Mouse (Mus musculus) heart, postnatal 14 days (tissue): Measurements from ENCODE around the gene Immp2l. TPM values are rescaled to one million over a fixed set of nuclear protein-coding genes. Genes with fewer than 3 reads are reported as not detected.

Source experiments
- DNase-seq, 2 experiments: peaks; one replicate each; pipeline ENCODE4 v3.0.0; 2021 to 2022
- intact Hi-C: fragments of 180-260 bp; cut with DNase I; formaldehyde crosslinking; loops from one replicate; pipeline ENCODE4 v1.15.1; 2025
- total RNA-seq, 2 experiments: library from RNA; stranded (reverse); gene quantifications; 2 replicates each; pipeline ENCODE4 v1.2.3; 2021

Gene Immp2l
- total RNA-seq, 2 experiments from 2014 or later, result 8.2 to 9.9 TPM

DNA sequence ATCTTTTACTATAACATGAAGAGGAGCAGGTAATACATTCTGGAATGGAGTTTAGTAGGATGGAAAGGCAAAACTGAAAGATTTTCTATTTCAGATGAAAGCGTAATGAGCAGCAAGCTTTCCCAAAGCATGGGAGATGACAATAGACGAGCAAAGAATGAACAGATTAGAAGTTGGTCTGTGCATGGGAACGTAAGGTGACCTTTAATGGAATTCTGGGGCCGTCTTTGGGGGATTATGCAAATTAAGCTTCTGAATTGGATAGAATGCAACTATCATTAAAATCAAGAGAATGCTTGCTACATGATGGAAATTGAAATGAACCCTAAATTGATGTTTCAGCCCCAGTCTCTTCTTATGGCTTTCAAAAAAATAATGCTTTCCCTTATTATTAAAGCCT lies 619.4 kb downstream of the Immp2l start:
- DNase-seq, result no peak
- intact Hi-C loops, result no loop called here

DNA sequence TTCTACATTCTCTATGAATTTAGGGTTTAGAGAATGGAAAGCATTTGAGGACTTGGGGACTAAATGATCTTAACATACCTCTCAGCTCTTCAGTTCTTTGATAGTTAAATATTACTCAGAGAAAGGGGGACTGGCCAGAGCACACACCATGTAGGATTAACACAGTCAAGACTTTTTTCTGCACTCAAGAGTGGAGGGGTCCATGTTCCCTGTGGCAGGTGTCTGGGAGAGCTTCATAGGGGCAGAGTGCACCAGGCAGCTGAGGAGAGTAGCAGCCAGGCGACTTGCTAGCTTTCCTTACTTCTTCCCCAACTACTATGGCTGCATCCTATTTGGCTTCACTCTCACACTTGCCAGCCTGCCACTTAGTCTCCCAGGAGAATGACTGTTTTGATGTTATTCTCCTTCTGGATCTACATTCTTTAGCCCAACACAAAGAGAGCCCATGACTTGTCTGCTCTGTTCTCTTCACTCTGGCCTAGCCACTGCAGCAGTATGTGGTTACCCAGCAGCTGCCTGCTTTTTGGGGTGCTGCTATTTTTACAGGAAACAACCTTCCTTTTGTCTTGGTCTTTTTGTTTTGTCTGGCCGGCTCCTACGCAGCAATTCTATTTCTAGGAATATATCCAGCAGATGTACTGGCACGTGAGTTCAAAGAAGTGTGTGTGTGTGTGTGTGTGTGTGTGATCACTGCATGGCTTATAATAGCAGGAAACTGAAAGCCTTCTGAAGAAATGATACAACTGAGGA lies 621.1 kb downstream of the Immp2l start:
- DNase-seq, result no peak
- intact Hi-C loops, result no loop called here

DNA sequence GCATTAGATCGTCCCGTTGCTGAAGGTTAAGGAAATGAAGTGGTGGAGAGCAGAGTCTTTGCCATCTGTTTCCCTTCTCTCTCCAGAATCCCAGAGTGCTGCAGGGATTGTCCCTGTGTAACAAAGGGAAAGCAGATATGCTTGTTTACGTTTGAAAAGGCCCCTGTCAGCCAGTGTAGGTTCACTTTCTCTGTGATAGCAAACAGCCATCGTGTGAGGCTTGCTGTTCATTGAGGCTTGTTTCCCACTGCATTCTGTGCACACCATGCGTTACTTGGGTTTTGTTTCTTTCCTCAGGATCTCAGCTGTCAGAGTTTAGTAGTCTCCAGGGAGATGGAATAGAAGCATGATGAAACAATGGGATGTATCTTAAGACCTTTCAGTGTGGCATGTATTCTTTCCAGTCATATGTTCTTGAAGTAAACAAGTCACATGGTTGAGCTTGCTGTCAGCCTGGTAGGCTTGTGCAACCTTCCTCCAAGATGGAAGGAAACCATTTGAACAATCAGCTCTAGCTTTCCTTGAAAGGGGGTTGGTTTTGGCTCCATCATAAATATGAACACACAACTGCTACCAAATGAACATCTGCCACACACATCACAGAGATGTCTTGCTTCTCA lies 623.2 kb downstream of the Immp2l start:
- DNase-seq, result no peak
- intact Hi-C loops, result no loop called here

DNA sequence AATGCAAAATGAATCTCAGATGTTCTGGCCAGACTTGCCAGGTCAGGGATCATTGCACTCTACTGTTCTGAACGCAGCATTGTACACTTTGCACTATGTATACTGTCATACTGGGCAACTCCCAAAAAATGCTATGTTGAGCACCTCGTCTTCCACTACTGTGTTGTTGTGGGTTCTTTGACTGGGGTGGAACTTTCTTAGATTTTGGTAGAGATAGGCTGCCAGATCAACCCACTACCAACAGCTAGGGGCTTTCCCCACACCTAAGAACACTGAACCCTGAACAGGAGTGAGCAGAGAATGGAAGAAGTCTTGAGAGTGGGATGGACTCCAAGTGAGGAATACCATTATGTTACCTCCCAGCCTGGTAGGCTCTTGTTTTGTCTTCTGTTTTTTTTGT lies 623.8 kb downstream of the Immp2l start:
- intact Hi-C loops, result no loop called here
- no peak for DNase-seq

DNA sequence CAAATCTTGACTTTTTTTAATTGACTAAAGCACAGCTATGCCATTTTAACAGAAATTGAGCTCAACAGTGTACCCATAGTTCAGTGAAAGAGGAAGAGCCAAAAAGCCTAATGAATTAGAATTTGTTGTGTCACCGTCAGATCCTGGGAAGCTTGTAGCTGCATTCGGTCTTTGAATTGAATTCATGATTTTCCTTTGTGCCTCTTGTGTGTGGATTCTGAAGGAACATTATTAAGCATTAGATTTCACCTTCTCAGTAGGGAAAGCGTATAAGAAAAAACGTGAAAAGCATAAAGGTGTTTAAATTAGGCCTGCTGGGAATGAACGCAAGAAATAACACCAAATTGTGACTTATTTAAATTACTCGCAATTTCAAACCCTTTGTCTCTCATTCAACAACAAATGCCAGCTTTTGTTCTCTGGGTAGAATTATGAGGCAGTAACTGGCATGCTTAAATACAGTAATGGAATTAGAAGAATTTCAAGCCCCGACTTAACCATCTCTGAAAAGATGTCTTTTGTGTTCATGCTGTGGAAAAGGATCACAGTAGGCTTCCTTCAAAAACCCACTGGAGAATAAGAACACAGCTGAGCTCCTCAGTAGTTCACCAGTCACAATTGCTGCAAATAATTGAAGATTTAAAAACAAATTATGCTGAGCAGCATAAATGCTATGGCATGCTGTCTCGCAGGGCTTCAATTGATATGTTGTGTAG lies 626.1 kb downstream of the Immp2l start:
- intact Hi-C loops, result no loop called here
- no peak for DNase-seq

DNA sequence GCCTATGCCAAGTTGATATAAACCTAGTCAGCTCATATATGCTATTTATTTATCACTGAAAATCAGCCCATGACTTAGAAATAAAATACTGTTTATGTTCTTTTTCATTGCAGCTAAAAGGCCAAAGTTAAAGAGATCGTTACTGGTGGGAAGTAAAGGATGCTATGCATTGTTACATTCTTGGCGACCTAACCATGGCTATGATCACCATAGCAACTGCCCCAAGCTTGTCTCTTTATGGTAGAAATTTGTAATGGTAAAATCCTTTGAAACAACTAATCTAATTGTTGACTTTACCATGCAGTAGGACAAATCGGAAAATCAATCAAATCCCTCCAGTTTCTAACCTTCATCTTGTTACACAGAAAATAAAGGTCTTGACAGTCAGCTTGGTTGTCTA lies 644.4 kb downstream of the Immp2l start:
- no peak for DNase-seq
- intact Hi-C loops, result no loop called here

DNA sequence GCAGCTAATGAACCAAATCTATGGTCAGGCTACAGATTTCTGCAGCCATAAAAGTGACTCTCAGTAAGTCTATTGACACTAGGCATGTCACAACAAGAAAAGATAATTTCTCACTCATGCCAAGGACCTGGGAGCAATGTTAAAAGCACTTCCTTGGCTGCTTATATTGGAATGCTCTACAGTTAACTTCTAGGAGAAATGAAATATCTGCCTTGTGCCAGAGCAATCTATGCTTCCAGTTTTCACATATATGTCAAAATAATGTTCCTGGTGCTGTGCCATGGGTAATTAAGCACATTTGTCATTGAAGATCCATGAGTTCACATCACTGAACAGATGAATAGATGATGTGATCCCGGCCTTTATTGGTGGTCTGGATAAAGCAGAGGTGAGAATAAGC lies 645.6 kb downstream of the Immp2l start:
- intact Hi-C loops, result no loop called here
- no peak for DNase-seq

DNA sequence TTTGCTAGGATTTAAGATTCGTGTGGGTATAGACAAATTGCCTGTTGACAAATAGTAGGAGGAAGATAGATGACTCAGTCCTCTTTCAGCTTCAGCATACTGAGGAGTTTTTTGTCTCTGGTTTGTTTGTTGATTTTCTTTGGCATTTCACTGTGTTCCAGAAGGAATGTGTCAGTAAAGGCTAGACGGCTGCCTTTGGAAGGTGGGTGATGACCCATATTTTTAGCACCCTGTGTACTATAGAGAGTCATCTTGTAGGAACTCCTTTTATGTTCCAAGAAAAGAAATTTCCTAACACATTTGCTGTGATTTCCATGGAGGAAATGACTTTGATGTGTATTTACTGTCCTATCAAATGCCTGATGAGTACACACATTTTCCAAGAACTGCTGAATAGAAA lies 651.0 kb downstream of the Immp2l start:
- DNase-seq, result no peak
- intact Hi-C loops, result no loop called here

DNA sequence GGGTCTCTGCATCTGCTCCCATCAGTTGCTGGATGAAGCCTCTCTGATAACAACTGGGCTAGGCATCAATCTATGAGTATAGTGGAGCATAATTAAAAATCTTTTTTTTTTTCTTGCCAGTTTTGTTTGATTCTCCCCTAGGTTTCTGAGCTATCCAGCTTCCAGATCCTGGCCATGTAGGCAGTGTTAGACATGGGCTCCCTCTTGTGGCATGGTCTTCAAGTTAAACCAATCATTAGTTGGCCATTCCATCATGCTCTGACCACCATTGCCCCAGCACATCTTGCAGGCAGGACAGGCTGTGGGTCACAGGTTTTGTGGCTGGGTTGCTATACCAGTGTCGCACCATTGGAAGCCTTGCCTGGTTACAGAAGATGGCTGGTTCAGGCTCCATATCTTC lies 656.3 kb downstream of the Immp2l start:
- intact Hi-C loops, result no loop called here
- no peak for DNase-seq

DNA sequence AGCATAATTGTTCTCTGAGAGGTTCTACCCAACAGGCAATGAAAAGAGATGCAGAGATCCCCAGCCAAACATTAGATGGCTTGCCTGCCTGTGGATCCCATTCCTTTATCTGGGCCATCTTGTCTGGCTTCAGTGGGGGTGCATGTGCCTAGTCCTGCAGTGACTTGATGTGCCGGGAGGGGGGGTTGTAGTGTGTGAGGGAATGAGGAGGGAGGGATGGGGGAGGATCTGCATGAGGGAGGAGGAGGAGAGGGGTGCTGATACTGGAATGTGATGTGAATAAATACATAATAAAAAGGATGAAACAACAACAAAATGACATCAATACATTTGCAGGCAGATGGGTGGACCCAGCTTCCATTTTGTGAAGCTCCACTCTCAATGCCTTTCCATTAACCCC lies 658.3 kb downstream of the Immp2l start:
- intact Hi-C loops, result no loop called here

DNA sequence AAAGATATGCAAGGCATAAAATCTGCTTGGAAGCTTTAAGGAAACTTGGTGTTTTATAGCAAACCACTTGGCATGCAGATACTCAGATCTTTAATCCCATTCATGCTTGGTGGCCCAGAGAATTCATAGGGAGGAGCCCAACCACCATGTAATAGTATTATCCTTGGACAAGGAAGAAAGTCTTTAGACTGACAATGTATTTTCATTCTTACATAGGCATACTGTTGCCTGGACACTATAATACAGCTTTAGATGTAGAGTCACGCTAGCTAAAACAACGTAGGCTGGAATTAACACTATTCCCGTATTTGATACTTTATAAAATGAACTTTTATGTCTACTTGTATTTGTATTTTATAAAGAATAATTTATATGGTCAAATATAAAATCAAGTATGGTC lies 665.9 kb downstream of the Immp2l start:
- intact Hi-C loops, result no loop called here
- no peak for DNase-seq

More for the DNA sequence above, 658.3 kb downstream of the Immp2l start:
- DNase-seq, result no peak

DNA sequence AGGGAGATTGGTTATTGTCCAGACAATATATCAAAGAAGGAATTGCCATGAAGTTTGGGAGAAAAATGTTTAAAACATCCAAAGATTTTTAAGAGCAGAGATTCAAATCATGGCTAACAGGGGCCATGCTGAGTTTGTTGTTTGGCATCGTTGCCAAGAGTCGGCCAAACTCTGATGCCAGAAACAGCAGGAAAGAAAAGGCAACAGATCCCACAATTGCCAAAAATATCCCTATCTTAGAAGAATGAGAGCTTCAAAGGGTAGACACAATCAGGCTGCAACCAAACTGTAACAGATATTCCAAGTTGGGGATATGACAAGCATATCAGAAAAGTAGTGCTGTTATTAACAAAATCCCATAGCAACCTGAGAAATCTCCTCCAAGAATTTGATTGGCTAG lies 686.7 kb downstream of the Immp2l start:
- DNase-seq, result no peak
- intact Hi-C loops, result no loop called here

DNA sequence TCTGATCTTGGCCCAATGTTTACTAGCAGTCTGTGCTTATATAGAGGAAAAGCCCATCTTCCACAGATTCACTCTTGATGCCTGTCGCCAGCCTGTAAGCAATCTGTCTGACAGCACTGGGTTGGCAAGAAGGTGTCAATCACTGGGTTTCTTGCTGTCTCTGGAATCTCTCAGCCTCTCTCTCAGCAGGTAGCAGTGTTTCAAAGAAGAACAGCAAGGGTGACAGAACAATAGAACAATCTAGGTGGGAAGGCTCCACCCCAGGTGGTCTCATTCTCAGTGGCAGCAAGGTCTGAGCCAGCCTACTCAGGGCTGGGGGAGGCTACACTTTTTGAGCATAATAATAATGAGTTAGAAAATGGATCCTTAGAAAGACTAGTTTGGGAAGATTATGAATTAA lies 693.1 kb downstream of the Immp2l start:
- no peak for DNase-seq
- intact Hi-C loops, result no loop called here

DNA sequence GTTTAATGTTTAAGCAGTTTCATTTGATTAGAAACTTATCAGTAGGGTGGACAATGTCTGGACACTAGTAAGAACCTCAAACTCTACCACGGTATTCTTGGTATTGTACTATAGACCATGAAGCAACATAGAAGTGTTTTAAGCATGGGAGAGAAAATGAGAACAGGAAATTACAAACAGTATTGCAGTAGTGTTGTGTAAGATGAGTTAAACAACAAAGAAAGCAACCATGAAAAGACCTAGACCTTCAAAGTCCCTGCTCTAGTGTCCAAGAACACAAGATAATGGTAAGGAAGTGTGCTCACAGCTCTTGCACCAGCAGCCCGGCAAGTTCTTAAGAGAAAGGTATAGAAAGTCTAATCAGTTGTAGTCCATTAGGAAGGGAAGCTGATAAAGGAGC lies 700.7 kb downstream of the Immp2l start:
- intact Hi-C loops, result no loop called here
- DNase-seq, result no peak

DNA sequence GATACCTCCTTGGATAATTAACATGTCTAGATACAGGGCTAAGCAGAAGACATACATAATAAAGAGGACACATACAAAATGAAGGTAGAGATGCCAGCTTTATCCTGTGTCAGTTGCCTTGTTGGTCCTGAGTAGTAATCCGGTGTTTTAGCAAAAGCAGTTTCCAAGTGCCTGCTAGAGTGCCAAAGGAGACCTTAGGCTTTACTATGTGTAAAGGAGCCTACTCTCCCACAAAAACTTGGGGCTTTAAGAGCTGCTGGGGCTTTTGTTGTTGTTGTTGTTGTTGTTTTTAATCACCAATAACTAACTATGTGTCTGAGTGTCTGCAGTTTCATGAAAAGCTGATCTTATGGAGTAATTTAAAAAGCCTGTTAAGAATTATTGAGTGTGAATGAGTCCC lies 702.8 kb downstream of the Immp2l start:
- DNase-seq, result no peak
- intact Hi-C loops, result no loop called here

DNA sequence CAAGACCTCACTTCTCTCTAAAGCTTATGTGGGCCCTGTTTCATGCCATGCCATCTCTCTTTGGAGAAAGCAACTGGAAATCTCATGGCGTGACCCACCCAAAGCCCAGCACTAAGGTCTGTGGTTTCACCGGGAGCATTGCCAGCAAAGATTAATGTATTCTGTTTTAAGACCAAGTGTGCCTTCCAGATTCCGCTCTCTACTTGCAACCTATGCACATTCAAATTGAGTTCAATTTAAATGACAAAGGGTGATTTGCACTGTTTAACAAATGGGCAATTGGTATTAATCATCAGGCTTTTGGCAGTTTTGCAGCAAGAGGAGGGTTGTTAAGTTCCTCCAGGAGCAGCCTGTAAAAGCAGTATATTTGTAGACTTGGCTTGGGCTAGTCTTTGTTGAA lies 703.3 kb downstream of the Immp2l start:
- intact Hi-C loops, result no loop called here
- DNase-seq, result no peak

DNA sequence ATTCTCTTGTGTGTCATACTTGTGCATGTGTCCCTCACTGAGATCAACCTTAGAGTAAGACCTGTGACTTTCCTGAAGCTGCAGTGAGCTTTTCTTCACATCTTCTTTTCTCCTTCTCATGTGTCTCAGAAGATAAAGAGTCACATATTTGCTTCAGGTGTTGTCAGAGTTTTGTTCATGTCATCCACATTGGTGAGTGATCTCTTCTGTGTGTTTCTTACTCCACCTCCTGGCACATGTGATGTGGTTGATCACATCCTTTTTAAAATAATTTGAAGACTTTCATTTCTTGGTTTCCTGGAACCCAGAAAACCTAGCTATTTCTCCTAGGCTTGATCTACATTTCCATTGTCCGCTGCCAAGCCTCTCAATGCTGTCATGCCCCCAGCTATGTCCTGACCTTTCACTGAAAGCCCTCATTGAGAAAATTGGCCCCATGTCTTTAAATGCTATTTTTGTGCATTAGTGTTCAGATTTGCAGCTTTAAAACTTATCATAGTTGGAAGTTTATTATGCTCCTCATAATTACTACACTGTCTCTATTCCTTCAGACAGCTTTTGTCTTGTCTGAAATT lies 704.0 kb downstream of the Immp2l start:
- intact Hi-C loops, result no loop called here
- no peak for DNase-seq

DNA sequence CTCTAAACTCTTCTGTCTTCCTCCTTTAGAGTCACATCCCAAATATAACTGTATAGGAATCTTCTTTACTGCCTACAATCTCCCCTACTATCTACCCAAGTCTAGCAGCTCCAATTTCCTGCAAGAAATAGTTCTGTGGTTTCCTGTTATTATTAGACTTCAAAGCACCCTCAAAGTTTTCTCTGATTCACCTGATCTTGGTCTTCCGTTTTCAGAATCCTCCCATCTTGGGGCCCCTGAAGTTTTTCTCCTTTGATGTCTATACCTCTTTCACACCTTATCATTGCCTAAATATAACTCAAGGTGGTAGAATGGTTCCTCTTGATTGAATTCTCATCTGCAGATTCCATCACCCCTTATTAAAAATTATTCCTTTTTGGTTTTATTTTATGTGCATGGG lies 704.6 kb downstream of the Immp2l start:
- intact Hi-C loops, result no loop called here
- DNase-seq, result no peak

DNA sequence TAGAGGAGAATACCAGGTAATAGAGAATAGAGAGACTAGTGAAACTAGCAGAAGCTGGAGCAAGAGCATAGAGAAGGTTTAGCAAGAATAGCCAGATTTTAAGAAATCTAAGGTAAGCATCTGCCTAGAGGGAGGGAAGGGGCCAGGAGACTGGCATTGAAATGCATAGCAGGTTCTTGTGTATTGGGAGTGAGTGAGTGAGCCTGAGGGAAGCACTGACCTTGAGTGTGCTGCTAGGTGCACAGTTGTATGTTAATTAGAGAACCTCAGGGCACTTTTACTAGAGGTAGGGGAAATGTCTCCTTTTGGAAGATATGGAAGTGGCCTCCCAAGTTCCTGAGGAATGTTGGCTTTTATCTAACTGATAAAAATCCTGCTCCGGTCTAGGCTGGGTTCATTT lies 705.9 kb downstream of the Immp2l start:
- intact Hi-C loops, result no loop called here
- DNase-seq, result no peak

DNA sequence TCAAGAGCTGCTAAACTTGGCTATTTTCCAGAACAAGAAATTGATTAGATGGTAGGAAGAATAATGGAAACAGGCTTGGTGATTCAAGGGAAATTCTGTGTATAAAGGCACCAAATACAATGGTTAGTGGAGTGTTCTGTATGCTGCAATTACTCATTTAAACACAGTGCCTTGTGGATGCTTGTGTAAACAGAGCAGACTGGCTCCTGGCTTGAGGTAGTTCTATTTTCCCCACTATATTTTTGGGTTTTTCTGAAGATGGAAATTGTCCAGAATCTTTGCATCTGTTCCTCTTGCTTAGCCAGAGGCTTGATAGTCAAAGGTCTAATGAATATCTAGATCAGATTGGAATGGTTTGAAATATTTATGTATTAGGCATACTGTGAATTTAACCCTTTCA lies 709.3 kb downstream of the Immp2l start:
- no peak for DNase-seq
- intact Hi-C loops, result no loop called here

DNA sequence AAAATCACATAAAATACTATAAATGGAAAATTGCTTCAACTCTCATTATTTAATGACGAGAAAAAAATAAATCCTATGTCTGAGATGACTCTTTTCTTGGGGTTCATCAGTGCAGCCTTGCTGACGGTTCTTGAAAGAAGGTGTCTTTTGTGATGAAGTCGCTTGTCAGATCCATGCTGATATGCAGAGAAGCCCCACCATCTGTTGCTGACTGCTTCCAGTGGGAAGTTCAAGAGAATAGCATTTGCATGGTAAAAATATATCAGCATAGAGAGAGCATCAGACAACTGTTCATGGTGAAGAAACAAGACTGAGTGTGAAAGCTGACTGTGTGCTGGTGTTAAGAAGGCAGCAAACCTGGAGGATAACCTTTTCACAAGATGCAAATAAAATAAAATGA lies 719.0 kb downstream of the Immp2l start:
- DNase-seq, result no peak
- intact Hi-C loops, result no loop called here

DNA sequence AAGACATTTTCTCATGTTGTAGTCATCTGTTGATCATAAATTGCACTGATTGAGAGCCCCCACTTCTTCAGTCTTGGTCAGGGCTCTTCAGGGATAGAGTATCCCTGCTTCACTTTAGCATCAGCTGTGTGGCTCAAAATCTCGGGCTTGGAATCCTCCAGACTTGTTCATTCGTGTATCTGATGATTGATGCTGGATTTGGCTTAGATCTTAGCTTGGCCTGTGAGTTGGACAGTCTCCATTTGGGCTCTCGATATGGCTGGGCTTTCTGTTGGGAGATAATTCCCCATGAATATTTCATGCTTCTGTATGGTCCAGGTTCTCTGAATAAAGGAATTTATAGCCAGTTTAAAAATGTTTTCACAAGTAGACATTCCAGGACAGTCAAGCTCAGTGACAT lies 739.5 kb downstream of the Immp2l start:
- intact Hi-C loops, result no loop called here
- DNase-seq, result no peak
